Mouse (Mus musculus) v-Abl transformed pro-B cells (cell line): ENCODE results near the gene Bicral.

Source experiments
- in situ Hi-C, 2 experiments: fragments of 400-800 bp; cut with MboI; formaldehyde crosslinking; loops; one replicate each; pipeline ENCODE4 v1.15.1; 2025; ENCODE audit not compliant: unreplicated experiment in 2 of 2

Bicral gene

GRCm38 (mm10) chr17:46876371-46876950 is 18.2 kb upstream of the Bicral start:
- in situ Hi-C loops: no loop called here

DNA sequence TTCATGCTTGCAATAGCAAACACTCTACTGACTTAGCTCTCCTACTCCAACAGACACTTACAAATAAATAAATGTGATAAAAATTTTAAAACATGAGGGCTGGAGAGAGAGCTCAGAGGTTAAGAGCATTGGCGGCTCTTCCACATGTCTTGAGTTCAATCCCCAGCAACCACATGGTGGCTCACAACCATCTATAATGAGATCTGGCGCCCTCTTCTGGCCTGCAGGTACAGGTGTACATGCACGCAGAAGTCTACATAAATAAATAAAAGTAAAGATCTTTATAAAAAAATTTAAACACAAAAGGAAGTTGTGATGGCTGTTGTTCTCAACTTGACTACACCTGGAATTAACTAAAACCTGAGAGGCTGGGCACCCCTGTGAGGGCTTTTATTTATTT is 17.3 kb upstream of the Bicral start:
- in situ Hi-C loops: no loop called here

DNA sequence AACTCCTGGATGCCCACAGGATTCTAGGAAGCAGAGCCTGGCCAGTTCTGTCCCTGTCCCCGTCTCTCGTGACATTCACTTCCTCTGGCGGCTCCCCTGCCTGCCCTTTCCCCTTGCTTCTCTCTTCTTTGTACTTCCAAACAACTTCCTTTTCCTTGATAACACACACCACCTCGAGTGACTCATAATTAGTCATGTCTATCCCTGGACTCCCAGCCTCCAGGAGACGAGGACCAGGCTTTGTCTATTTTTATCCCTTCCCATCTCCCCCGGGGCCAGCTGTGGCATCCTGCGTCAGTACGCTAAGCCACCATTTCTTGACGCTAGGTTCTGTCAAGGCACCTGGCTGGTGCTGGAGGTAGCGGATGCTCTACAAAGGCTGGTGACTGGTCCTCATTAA is 15.9 kb upstream of the Bicral start:
- in situ Hi-C loops: loop anchor here (5.0 kb wide), 2 partner anchors 47 to 52 kb away; no protein-coding TSS in a partner anchor

DNA sequence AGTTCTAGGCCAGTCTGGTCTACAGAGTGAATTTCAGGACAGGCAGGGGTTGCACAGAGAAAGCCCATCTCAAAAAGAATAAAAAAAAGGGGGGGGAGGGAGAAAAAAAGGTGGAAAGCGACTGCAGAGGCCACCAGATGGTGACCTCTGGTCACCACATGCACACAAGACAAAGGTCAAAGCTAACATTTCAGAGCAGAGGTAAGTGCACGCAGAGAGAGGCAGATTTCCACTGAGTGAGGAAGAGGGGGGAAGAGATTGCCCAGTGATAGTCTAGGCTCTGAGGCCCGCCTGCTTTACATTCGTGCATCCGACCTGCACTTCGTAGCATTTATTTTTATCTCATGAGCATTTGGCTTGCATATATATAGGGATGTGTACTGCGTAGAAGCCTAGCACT is 14.5 kb upstream of the Bicral start:
- in situ Hi-C loops: loop anchor here (5.0 kb wide), 2 partner anchors 46 to 51 kb away; no protein-coding TSS in a partner anchor

GRCm38 (mm10) chr17:46870913-46871312 is 12.6 kb upstream of the Bicral start:
- in situ Hi-C loops: loop anchor here (5.0 kb wide), 2 partner anchors 44 to 49 kb away; no protein-coding TSS in a partner anchor

GRCm38 (mm10) chr17:46870204-46870798 is 12.0 kb upstream of the Bicral start:
- in situ Hi-C loops: loop anchor here (5.0 kb wide), 2 partner anchors 43 to 48 kb away; no protein-coding TSS in a partner anchor

GRCm38 (mm10) chr17:46866836-46867235 is 8.6 kb upstream of the Bicral start:
- in situ Hi-C loops: no loop called here

DNA sequence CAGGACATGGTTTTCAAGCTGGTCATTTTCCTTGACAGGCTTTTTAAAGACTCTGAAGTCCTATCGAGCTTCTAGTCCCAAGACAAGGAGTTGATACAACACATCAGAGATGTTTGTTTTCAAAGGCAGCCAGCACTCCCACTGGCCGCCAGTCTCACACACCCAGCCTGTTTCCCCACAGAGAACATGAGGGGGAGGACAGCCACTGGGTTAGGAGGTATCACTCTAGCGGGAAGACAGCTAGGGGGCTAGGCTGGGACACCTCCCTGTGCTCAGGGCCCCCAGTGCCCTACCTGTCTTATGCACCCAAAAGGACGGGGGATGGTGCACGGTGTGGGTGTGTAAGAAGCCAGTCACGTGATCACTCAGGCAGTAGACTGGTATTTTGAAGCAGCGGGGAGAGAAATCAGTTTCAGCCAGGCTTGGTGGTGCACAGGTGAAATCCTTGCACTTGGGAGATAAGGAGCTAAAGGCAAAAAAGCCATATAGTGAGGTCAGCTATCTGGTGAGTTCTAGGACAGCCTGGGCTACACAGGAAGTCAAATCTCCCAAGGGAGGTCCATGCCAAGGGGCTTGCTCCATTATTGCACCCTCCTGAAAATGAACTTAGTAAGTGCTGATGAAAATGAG is 6.4 kb upstream of the Bicral start:
- in situ Hi-C loops: no loop called here

DNA sequence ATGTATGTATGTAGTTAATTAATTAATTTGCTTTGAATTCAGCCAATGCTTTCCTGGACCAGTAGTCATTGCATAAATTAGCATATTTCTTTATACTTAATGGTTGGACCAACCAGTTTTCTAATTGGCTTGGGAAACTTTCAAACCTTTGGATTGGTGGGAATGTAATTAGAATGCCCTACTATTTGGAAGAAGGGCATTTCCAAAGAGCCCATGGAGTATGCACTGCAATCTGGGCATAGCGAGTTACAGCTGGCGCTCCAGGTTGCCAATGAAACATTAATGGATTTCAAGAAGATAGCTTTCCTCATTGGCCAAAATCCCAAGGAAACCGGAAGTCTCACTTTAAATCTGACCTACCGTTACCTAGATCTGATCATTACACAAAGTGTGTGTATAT is 1.8 kb upstream of the Bicral start:
- in situ Hi-C loops: no loop called here

- in situ Hi-C loops: no loop called here
Observed at GRCm38 (mm10) chr17:46858749-46859444, 615 bp upstream of the Bicral start.

GRCm38 (mm10) chr17:46857361-46857902 is 850 bp downstream of the Bicral start:
- in situ Hi-C loops: no loop called here

GRCm38 (mm10) chr17:46856471-46857360 is 1.6 kb downstream of the Bicral start:
- in situ Hi-C loops: no loop called here

DNA sequence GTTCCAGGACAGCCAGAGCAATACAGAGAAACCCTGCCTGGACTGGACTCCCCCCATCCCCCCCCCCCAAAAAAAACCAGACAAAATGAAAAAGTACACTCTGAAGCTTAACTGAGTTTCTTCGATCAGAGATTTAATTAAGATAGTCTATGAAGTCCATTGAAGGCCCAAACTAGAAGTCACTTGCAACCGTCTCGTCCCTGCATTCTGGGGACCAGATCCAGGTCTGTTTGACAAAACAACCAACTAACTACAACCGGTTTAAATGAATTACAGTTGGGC is 2.2 kb downstream of the Bicral start:
- in situ Hi-C loops: no loop called here

GRCm38 (mm10) chr17:46855328-46856106 is 2.8 kb downstream of the Bicral start:
- in situ Hi-C loops: no loop called here

GRCm38 (mm10) chr17:46854640-46855110 is 3.6 kb downstream of the Bicral start:
- in situ Hi-C loops: no loop called here

DNA sequence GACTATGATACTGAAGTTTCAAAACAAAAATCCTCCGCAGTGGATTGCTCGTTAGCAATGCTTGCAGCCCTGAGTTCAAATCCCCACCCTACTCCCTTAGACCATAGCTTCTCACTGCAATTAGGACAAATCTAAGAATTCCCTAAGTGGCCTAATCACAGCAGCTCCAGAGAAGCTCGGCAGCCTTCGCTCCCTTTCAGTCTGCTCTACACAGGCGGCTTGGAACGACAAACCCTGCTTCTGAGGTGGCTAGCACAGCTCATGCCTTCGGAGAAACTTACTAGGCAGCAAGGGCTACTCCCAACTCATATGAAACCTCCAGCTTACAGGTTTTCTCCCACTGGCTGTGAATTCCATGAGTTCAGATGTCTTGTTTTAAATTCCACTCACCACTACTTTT is 4.2 kb downstream of the Bicral start:
- in situ Hi-C loops: no loop called here

DNA sequence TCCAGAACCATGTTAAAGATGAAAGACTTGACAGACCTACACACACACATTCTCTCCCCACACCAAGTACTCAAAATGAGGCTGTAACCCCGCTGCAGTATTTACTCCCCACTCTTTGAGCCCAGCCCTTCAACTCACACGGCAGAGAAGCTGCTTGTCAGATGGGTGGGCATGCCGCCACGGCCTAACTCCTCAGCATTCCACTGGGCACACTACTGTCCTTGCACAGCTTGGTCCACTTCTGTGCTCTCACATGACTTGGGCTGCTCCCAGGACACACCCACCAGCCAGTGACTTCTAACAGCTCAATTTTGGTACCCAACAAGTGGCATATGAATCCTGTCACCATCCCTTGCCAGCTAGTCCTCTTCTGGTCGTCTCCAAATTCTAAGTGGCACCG is 5.0 kb downstream of the Bicral start:
- in situ Hi-C loops: no loop called here

GRCm38 (mm10) chr17:46852725-46853124 is 5.6 kb downstream of the Bicral start:
- in situ Hi-C loops: no loop called here

DNA sequence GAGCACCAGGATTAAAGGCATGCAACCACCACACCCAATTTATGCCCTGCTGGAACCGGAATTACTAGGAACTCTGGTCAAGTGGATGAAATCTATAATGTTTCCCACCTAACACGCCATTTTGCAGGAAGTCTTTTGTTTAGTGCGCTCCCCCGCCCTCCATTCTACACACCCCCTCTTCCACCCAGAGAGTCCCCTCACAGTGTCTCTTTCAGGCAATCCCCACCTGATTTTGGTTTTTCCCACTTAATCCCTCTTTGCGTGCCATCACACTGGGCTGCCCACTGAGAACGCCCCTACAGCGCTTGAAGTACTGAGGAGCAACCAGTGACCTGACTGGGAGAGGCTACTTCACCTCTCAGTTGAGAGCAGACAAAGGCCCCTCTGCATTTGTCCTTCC is 11.1 kb downstream of the Bicral start:
- in situ Hi-C loops: no loop called here
